Mouse (Mus musculus): Measurements from ENCODE around the gene Gm3448. TPM values are rescaled to one million over a fixed set of nuclear protein-coding genes. Genes with fewer than 3 reads are reported as not detected.
A peak's percentile ranks its signal among the peaks of the same experiment; 100 is the strongest.
"Not testable (repeated sequence)": the region's sequence is repeated elsewhere in the genome, so short reads cannot be mapped to it uniquely, and the experiment has no call there.

The Gm3448 gene
- total RNA-seq, 2 experiments from 2014 or later = 4.7 to 10.7 TPM

- DNase-seq (ENCODE audit: low spot score in 2 of 2); intact Hi-C loops (cut with DNase I): not testable (repeated sequence)
Measured at GRCm38 (mm10) chr17:14961557-14962154, 79.7 kb downstream of the Gm3448 start.

DNA sequence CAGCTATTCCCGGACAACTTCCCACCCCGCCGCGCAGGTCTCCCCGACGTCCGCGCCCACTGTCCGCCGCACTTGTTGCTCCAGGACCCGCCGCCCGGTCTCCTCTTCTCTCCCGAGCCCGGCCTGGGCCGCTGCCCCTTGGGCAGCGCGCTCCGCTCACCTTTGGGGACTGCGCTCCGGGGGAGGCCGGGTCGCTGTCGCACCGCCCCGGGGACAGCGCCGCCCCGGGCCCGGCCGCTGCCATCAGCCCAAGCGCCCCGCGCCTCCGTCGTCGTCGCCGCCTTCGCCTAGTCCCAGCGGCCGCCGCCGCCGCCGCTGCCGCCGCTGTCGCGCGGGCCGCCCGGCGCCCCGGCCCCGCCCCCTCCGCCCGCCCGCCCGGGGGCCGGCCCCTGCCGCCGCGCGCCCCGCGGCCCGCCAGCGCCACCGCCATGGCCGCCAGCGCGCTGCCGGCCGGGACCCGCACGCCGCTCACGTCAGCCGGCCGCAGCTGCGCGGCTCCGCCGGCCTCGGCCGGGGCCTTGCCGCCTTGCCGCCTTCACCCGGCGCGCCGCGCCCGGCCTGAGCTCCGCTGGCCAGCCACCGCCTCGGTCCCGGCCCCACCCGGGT is 80.3 kb downstream of the Gm3448 start, which contains the start of gene Phf10:
Gene Phf10 (minus strand): TSS at position 323 of the 606 bp plus-strand sequence.
- DNase-seq (ENCODE audit: low spot score in 2 of 2) = peak; percentile 19 to 37

GRCm38 (mm10) chr17:14960520-14960919 is 80.8 kb downstream of the Gm3448 start:
- peak in 1 of 2 experiments; percentile 11 for DNase-seq (ENCODE audit: low spot score in 2 of 2)
- intact Hi-C loops (cut with DNase I) = no loop called here

More for the DNA sequence above, 80.3 kb downstream of the Gm3448 start, which contains the start of gene Phf10:
- intact Hi-C loops (cut with DNase I) = not testable (repeated sequence)

DNA sequence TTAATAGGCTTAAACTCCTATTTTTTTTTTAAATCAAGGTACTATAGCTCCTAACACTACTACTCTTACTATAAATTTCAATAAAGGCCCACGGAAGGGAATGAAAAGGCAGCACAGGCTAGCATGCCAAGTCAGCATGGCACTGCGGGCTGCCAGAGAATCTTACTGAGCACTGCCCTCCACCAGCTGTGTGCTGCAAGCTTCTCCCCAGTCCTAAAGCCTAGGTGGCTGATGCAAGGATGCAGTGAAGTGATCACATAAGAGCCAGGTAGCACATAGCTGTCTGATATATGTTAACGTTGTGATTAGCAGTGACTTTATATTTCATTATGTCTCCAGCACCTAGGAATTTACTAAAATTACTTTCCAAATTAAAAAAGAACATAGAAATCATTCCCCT is 81.4 kb downstream of the Gm3448 start:
- intact Hi-C loops (cut with DNase I) = no loop called here

DNA sequence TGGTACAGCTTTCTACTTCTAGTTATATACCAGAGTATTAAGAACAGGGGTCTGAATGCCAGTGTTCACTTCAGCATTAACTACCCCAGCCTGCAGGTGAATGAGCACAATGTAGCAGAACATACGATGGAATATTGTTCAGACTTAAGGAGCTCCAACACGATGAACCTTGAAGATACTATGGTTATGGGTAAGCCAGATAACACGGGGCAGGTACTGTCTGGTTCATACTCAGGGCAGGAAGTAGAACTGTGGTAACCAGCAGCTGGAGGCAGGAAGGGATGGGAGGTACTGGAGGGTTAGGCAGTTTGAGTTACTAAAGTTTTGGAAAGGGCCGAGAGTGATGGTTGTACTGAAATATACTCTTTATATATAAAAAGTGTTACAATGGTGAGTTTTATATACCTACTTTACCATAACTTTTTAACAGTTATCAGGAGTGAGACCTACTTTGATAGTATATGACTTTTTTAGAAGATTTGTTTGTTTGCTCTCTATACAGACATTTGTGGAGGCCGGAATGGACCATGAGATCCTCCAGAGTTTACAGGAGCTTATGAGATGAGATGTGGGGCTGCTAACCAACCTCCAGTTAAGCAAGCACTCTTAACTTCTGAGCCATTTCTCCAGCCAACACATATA is 82.5 kb downstream of the Gm3448 start:
- no peak for DNase-seq (ENCODE audit: low spot score in 2 of 2)
- intact Hi-C loops (cut with DNase I) = no loop called here

More for the DNA sequence above, 81.4 kb downstream of the Gm3448 start:
- DNase-seq (ENCODE audit: low spot score in 2 of 2) = no peak

GRCm38 (mm10) chr17:14953452-14953851 is 87.9 kb downstream of the Gm3448 start:
- no peak for DNase-seq (ENCODE audit: low spot score in 2 of 2)
- intact Hi-C loops (cut with DNase I) = no loop called here

DNA sequence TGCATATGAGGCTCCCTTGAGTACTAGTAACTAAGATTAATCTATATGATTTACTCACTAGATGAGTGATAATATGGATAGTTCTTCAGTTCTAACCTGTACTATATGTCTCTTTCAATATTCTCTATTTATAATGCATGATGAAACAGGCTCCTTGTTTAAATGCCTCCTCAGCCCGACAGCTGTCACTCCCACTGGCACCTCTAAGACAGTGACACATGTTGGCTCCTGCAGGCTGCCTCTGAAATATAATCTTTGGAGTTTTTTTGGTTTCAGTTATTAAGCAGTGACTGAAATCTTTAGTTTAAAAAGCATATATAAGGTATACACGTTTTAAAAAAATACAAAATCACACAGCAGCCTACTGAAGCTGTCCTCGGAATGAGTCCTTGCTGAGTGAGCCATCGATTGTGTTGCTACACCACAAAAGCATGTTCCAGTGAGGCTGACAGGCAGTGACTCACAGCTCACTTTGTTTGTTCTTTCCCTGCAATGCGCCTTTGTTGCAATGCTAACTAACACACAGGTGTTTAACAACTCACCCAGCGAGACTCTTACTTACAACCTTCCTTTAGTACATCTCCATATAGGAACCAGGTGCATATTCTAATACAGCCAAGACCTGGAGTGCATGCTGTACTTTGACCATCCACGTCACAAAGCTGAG is 92.0 kb downstream of the Gm3448 start:
- intact Hi-C loops (cut with DNase I) = no loop called here
- no peak for DNase-seq (ENCODE audit: low spot score in 2 of 2)

Other genes starting within 250 kb of the Gm3448 start
- gene Wdr27, start 98.4 kb downstream of the Gm3448 start, total RNA-seq (2021) = 1 to 10 TPM; 3.4 to 4.4 TPM
- 10 to 100 TPM; 16.0 to 18.1 TPM for gene 1600012H06Rik, start 98.4 kb downstream of the Gm3448 start, total RNA-seq (2021)
- gene Phf10, start 80.3 kb downstream of the Gm3448 start, total RNA-seq (2021) = 10 to 100 TPM; 54.3 to 67.8 TPM
- gene 9030025P20Rik, start 63.1 kb downstream of the Gm3448 start, total RNA-seq (2021) = 1 to 10 TPM; 3.9 to 6.3 TPM
- not detected for gene Gm3417, start 62.7 kb downstream of the Gm3448 start, total RNA-seq (2021)
- 1 to 10 TPM; 3.4 to 6.3 TPM for gene Gm3435, start 31.4 kb downstream of the Gm3448 start, total RNA-seq (2021)
- 10 to 100 TPM; 30.1 to 60.5 TPM for gene Ermard, start 329 bp downstream of the Gm3448 start, total RNA-seq (2021)
- 1 to 10 TPM in 1 of 2 experiments, under 1 TPM in 1; 0.54 to 1.9 TPM for gene Tcte3, start within 50 bp of the Gm3448 start, total RNA-seq (2021)

All from left cerebral cortex, postnatal 36 days (tissue).